Mouse (Mus musculus): Measurements from ENCODE around the gene Nrxn1.

DNA sequence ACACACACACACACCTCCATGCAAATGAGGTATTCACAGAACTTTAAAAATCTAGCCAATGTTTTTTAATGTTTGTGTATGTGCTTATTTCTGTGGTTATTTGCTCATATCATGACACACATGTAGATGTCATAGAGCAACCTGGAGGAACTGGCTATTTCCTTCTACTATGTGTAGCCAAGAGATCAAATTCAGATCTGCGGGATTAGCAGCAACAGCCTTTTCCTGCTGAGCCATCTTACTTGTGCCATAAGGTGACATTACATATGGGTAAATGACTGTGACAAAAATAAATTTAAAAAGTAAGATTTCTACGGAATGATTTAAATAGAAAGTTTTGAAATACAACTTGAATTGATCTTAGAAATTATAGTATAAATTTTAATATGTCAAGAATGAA is 672.1 kb downstream of the Nrxn1 start:
- TF ChIP-seq CTCF (IDR thresholded peaks at IDR 0.05; ENCODE audit: low read depth, low read length) (no peak), POLR2A (IDR thresholded peaks at IDR 0.05; ENCODE audit: extremely low read depth, insufficient read depth, low read length) (no peak)
